Mouse (Mus musculus): Measurements from ENCODE around the gene Fdx1.

The Fdx1 gene

DNA sequence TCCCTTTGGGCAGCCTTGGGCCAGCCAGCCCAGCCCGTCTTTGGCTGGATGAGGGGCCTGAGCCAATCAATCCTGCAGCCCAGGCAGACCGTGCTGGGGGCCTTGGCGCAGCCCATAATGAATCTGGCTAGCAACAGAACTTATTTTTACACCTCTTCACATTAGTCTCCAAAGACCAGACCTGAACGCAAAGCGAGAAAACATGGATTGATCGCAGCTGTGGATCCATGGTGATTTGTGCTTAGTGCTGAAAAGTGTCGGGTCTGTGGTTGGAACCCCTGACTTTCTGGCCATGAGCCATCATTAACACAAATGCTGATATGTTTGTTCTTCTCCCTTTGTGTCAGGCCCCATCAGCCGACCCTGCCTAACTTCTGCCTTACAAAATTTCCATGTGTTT is 56.4 kb downstream of the Fdx1 start:
- DNase-seq (ENCODE audit: low spot score), result no peak
